Mouse (Mus musculus) forebrain, embryonic 14.5 days (tissue): Measurements from ENCODE around the gene Parp9. TPM values are rescaled to one million over a fixed set of nuclear protein-coding genes. Genes with fewer than 3 reads are reported as not detected.
"Not testable (repeated sequence)": the region's sequence is repeated elsewhere in the genome, so short reads cannot be mapped to it uniquely, and the experiment has no call there.

Experiments used
- ATAC-seq: fragments of 200-750 bp; cut with Nextera tagmentation; 2 replicates; pipeline ENCODE4 v1.8.0; 2017; ENCODE audit warnings: mild to moderate bottlenecking, moderate library complexity
- DNase-seq: peaks from one replicate; pipeline ENCODE4 v3.0.0-alpha.2; 2015; ENCODE audit warnings: low spot score
- H3K27ac ChIP-seq: fragments of 300-500 bp; sonication (generic); 2 replicates; pipeline ENCODE4 v1.5.1; 2014; ENCODE audit warnings: low read depth, mild to moderate bottlenecking, control low read depth, low read length, moderate library complexity
- H3K27me3 ChIP-seq: fragments of 300-500 bp; sonication (generic); replicated peaks from 2 replicates; pipeline ENCODE4 v1.6.1; 2014; ENCODE audit warnings: low read length, control low read depth, mixed read lengths; ENCODE audit not compliant: control insufficient read depth, insufficient read depth
- H3K36me3 ChIP-seq: fragments of 300-500 bp; sonication (generic); 2 replicates; pipeline ENCODE4 v1.6.1; 2014; ENCODE audit warnings: low read length, control low read depth; ENCODE audit not compliant: control insufficient read depth, insufficient read depth
- H3K4me1 ChIP-seq: fragments of 300-500 bp; sonication (generic); 2 replicates; pipeline ENCODE4 v1.6.1; 2014; ENCODE audit warnings: antibody characterized with exemption, low read length, control low read depth; ENCODE audit not compliant: control insufficient read depth, insufficient read depth
- H3K4me2 ChIP-seq: fragments of 300-500 bp; sonication (generic); 2 replicates; pipeline ENCODE4 v1.6.1; 2014; ENCODE audit warnings: mild to moderate bottlenecking, control low read depth, low read length
- H3K4me3 ChIP-seq: fragments of 300-500 bp; sonication (generic); 2 replicates; pipeline ENCODE4 v1.5.1; 2014; ENCODE audit warnings: low read depth, low read length, control low read depth
- H3K9ac ChIP-seq: fragments of 300-500 bp; sonication (generic); 2 replicates; pipeline ENCODE4 v1.6.1; 2014; ENCODE audit warnings: mild to moderate bottlenecking, low read length, control low read depth, moderate library complexity
- H3K9me3 ChIP-seq: fragments of 300-500 bp; sonication (generic); replicated peaks from 2 replicates; pipeline ENCODE4 v1.6.1; 2016; ENCODE audit warnings: low read length, control low read depth, mixed read lengths; ENCODE audit not compliant: control insufficient read depth
- WGBS: fragments of 180-500 bp; shearing (Covaris S2); extraction: QIAGEN DNeasy Blood & Tissue Kit; methylation state at CpG from one replicate; pipeline ENCODE4 v1.1.7; 2014; 5-methylcytosine and 5-hydroxymethylcytosine counted together
- polyA plus RNA-seq: library from polyadenylated mRNA; unstranded; fragments of >200 nt; fragmentation: Nextera tagmentation; extraction: Ambion mirVana; gene quantifications from 2 replicates; pipeline ENCODE4 v1.2.1, GENCODE M21; 2014

Parp9 gene
- polyA plus RNA-seq, 1 experiment from 2014 or later, result 3.1 TPM

DNA sequence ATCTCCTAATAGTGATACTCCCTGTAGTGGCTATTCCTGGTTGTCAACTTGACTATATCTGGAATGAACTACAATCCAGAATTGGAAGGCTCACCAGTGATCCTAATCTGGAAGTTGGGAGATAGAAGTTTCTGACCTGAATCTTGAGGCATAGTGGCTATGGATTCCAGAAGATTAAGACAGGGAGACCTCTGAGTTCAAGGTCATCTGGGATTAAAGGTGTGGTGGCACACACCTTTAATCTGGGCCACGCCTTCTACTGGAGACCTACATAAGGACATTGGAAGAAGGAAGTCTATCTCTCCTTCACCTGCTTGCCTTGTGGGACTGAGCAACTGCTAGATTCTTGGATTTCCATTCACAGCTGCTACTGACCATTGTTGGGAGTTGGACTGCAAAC lies 40.2 kb downstream of the Parp9 start, which contains the start of gene Kpna1:
Gene Kpna1 (plus strand): TSS at position 301 of the 400 bp plus-strand sequence.
- ATAC-seq, H3K27me3 ChIP-seq, DNase-seq, H3K4me3 ChIP-seq, H3K36me3 ChIP-seq, H3K9ac ChIP-seq, H3K9me3 ChIP-seq, H3K4me2 ChIP-seq, H3K27ac ChIP-seq, H3K4me1 ChIP-seq: not testable (repeated sequence)
- WGBS, result 92% methylated on average over 1 of the region's 1 CpGs

DNA sequence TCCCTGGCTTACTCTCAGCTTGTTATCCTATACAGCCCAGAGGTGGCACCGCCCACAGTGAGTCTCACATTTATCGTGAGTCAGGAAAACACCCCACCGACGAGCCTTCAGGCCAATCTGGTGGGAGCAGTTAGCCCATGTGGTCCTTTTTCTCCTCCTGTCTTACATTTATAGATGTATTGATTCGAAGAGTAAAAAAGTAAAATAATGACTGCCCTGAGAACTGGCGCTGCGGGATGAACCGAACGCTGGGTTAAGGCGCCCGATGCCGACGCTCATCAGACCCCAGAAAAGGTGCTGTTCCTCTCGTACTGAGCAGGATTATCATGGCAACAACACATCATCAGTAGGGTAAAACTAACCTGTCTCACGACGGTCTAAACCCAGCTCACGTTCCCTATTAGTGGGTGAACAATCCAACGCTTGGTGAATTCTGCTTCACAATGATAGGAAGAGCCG lies 43.1 kb downstream of the Parp9 start:
- peaks cover 4% of the 10 kb centered on the region; the same call in 1 of the 2 replicates for H3K9me3 ChIP-seq
- WGBS, result 50% methylated on average over 19 of the region's 19 CpGs

DNA sequence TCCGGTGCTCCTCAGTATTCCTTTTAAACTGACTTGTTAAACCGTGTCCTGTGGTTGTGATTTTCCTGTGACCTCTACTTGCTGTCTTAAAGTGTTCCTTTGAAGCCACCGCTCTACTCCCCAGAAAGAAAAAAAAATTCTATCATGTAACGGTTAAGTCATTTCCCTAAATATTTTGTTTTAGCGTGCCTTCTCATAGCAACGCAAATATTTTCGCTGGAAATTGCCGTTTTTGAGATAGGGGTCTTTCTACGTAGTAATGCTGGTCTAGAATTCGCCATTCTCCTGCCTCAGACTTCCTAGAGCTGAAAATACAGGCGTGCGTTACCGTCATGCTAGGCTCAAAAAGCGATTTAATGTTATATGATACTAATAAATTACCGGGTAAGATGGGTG lies 44.2 kb downstream of the Parp9 start:
- ATAC-seq (peak; percentile 3), DNase-seq (no peak)

More for the DNA sequence above, 43.1 kb downstream of the Parp9 start:
- no peak overlapping the region for H3K4me2 ChIP-seq
- peak; percentile 41; the same call in 1 of the 2 replicates for ATAC-seq
- peaks cover 4% of the 10 kb centered on the region; the same call in 1 of the 2 replicates for H3K27me3 ChIP-seq
- no peaks in the 10 kb centered on the region; the same call in 1 of the 2 replicates for H3K4me1 ChIP-seq
- H3K4me3 ChIP-seq, result no peak overlapping the region
- H3K27ac ChIP-seq, result no peak overlapping the region
- H3K36me3 ChIP-seq, result no peaks in the 10 kb centered on the region
- DNase-seq, result peak; percentile 99
- H3K9ac ChIP-seq, result no peak overlapping the region

DNA sequence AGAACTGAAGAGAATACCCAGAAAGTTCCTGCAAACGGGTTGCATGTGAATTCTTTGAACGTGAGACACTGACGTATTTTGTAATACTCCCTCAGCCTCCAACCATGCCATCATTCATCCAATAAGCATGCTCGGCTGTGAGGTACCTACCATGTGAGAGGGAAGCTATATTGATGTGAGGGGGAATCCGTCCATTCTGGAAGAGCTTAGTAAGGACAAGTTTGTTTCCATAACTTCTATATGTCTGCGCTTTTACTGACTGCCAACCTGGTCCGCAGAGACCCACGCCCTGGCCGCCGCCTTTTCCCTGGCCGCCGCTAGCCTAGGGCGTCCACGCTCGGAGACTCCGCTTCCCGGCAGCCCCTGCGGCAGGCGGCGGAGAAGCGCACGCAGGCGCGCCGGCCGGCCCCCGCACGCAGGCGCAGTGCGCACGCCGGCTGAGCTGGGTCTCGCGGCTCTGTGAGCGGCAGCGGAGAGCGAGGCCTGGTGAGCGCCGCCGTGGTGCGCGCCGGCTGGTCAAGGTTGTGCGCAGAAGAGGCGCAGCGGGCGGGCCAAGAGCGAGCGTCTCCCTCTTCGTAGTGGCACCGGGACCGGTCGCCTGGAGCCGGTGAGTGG lies 44.7 kb downstream of the Parp9 start:
- Histone ChIP-seq H3K27ac (peak overlapping the region; percentile 99), H3K9me3 (peaks cover 4% of the 10 kb centered on the region; the same call in 1 of the 2 replicates), H3K4me1 (no peaks in the 10 kb centered on the region; the same call in 1 of the 2 replicates), H3K4me2 (peak overlapping the region; percentile 66), H3K4me3 (peak overlapping the region; percentile 84), H3K9ac (peak overlapping the region; percentile 92), H3K36me3 (no peaks in the 10 kb centered on the region), H3K27me3 (peaks cover 4% of the 10 kb centered on the region; the same call in 1 of the 2 replicates)
- DNase-seq (peak; percentile 96), ATAC-seq (peak; percentile 96)
- under 1% methylated on average over 44 of the region's 54 CpGs for WGBS

More for the DNA sequence above, 44.2 kb downstream of the Parp9 start:
- WGBS, result 9% methylated on average over 15 of the region's 15 CpGs
- no peaks in the 10 kb centered on the region for H3K36me3 ChIP-seq
- peak overlapping the region; percentile 92 for H3K9ac ChIP-seq
- peaks cover 4% of the 10 kb centered on the region; the same call in 1 of the 2 replicates for H3K27me3 ChIP-seq
- H3K27ac ChIP-seq, result no peak overlapping the region
- no peaks in the 10 kb centered on the region; the same call in 1 of the 2 replicates for H3K4me1 ChIP-seq
- peaks cover 4% of the 10 kb centered on the region; the same call in 1 of the 2 replicates for H3K9me3 ChIP-seq
- peak overlapping the region; percentile 66 for H3K4me2 ChIP-seq
- peak overlapping the region; percentile 84 for H3K4me3 ChIP-seq

DNA sequence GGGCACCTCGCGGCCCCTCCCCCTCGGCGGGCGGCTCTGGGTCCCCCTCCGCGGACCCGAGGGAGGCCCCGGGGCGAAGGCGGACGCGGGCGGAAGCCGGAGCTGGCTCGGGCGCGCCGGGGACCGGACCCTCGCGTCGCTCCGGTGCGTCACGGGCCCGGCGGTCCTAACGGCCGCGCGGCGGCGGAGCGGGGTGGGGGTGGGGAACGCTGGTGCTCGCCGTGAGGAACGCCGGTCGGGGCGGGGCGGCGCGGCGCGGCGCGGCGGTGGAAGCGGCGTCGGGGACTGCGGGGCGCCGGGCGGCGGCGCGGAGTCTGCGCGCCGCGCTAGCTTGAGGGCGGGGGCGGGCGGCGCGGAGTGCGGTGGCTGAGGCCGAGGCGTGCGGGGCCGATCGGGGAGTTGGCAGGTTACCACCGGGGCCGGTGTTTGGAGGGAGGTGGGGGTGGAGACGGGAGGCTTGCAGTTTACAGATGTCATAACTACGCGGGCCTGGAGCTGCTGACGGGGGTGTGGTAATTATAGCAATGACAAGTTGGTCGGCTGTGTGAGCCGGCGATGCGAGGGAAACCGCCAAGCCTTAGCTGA lies 45.3 kb downstream of the Parp9 start:
- under 1% methylated on average over 55 of the region's 86 CpGs for WGBS
- peak; percentile 76 for ATAC-seq
- peaks cover 4% of the 10 kb centered on the region; the same call in 1 of the 2 replicates for H3K9me3 ChIP-seq
- peak overlapping the region; percentile 92 for H3K9ac ChIP-seq
- H3K36me3 ChIP-seq, result no peaks in the 10 kb centered on the region
- peak overlapping the region; percentile 99 for H3K27ac ChIP-seq
- peak overlapping the region; percentile 65 for H3K4me2 ChIP-seq
- H3K4me3 ChIP-seq, result peak overlapping the region; percentile 84
- DNase-seq, result peak; percentile 66
- no peaks in the 10 kb centered on the region; the same call in 1 of the 2 replicates for H3K4me1 ChIP-seq
- H3K27me3 ChIP-seq, result peaks cover 4% of the 10 kb centered on the region; the same call in 1 of the 2 replicates

DNA sequence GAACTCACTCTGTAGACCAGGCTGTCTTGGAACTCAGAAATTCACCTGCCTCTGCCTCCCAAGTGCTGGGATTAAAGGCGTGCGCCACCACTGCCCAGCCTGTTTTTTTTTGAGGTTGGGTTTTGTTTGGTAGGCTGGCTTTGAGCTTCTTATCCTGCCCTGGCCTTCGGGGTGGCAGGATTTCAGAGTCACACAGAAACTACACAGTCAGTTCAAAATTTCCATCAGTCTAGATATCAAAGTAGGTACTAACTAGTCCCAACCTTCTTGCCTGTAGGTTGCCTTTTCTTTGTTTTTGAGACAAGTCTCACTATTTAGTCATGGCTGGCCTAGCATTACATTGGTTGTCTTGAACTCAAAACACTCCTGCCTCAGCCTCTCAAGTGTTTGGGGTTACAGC lies 46.2 kb downstream of the Parp9 start:
- no peak for DNase-seq
- H3K27me3 ChIP-seq, result peaks cover 4% of the 10 kb centered on the region; the same call in 1 of the 2 replicates
- H3K9ac ChIP-seq, result no peak overlapping the region
- peak overlapping the region; percentile 65 for H3K4me2 ChIP-seq
- ATAC-seq, result no peak
- 63% methylated on average over 3 of the region's 3 CpGs for WGBS
- no peaks in the 10 kb centered on the region; the same call in 1 of the 2 replicates for H3K4me1 ChIP-seq
- H3K27ac ChIP-seq, result no peak overlapping the region
- no peaks in the 10 kb centered on the region for H3K36me3 ChIP-seq
- peak overlapping the region; percentile 84 for H3K4me3 ChIP-seq
- H3K9me3 ChIP-seq, result peaks cover 4% of the 10 kb centered on the region; the same call in 1 of the 2 replicates

DNA sequence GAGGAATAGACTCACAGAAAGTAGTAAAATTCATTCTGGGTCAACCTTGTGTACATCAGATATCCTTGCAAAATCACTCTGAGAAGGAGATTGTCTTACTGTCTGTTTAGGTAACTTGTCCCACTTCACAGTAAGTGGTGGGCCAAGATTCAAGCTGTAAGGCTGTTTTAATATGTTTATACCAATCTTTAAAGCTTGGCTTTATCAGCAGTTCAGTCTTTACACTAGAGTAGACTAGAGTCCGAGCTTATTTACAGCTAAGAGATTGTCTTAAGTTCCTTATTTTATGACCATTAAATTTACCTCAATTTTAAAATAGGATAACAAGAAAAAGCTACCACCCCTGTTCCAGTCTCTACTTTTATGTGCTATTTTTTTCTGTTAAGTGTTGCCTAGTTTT lies 49.7 kb downstream of the Parp9 start:
- no peak for DNase-seq
- Histone ChIP-seq H3K4me2 (no peak overlapping the region), H3K4me3 (no peak overlapping the region), H3K27ac (no peak overlapping the region), H3K9me3 (no peaks in the 10 kb centered on the region), H3K9ac (no peak overlapping the region), H3K36me3 (no peaks in the 10 kb centered on the region), H3K27me3 (no peaks in the 10 kb centered on the region), H3K4me1 (no peaks in the 10 kb centered on the region; the same call in 1 of the 2 replicates)
- ATAC-seq, result no peak
- WGBS, result 82% methylated on average over 1 of the region's 1 CpGs

DNA sequence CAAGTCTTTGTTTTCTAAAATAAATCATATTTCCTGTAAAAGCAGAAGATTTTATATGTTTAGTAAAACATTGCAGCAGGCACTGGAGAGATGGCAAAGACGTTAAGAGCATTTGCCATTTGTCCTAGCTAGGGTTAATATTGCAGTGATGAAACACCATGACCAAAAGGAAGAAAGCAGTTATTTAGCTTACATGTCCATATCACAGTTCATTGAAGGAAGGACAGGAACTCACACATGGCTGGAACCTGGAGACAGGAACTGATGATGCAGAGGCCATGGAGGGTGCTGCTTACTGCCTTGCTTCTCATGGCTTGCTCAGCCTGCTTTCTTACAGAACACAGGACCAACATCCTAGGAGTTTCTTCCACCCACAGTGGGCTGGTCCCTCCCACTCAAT lies 54.1 kb downstream of the Parp9 start:
- Histone ChIP-seq H3K9me3 (no peaks in the 10 kb centered on the region), H3K4me1 (no peaks in the 10 kb centered on the region; the same call in 1 of the 2 replicates), H3K36me3 (no peaks in the 10 kb centered on the region), H3K4me3 (no peak overlapping the region), H3K4me2 (no peak overlapping the region), H3K27ac (no peak overlapping the region), H3K9ac (no peak overlapping the region; the same call in 1 of the 2 replicates), H3K27me3 (no peaks in the 10 kb centered on the region)
- no peak for ATAC-seq
- no peak for DNase-seq
- 76% methylated on average over 1 of the region's 1 CpGs for WGBS
